Mouse (Mus musculus) thymus, adult 2 months (tissue): ENCODE results near the gene Rgma.

Source experiments
- CTCF ChIP-seq: fragments of 200-500 bp; IDR thresholded peaks from 2 replicates; pipeline ENCODE4 v1.5.1; 2012; ENCODE audit warnings: mild to moderate bottlenecking, control low read depth, low read length, moderate library complexity, borderline replicate concordance; ENCODE audit not compliant: control insufficient read depth, poor library complexity, insufficient read depth; ENCODE audit errors: extremely low read depth
- POLR2A ChIP-seq: fragments of 200-500 bp; IDR thresholded peaks from 2 replicates; pipeline ENCODE4 v1.6.1; 2012; ENCODE audit warnings: mild to moderate bottlenecking, low read length, control low read depth, moderate library complexity; ENCODE audit not compliant: control insufficient read depth, poor library complexity, insufficient read depth; ENCODE audit errors: extremely low read depth

DNA sequence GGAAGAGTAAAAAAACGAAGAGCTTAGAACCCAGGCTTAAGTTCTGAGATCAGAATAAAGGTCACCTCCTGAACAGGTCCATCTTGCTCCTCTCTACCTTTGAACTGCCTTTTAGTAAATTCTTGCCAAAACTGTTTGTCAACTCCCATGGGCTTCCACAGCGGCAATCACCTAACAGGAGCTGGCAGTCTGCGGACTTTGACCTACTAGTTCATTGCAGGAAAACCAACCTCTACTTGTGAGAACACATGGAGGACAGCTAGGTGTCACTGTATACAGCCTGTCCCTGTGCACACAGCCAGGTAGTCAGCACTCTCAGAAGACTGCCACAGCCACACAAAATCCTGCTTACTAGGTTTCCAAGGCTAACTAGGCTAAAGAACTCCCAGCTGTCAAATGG, 66.5 kb downstream of the Rgma start:
- TF ChIP-seq CTCF: no peak
- no peak for TF ChIP-seq POLR2A
